Mouse (Mus musculus) forebrain, embryonic 16.5 days (tissue): ENCODE data around the gene Mrpl49. TPM values are rescaled to one million over a fixed set of nuclear protein-coding genes. Genes with fewer than 3 reads are reported as not detected.

ENCODE experiments used
- ATAC-seq: fragments of 200-750 bp; cut with Nextera tagmentation; 2 replicates; pipeline ENCODE4 v1.8.0; 2017; ENCODE audit warnings: mild to moderate bottlenecking, moderate library complexity
- H3K27ac ChIP-seq: fragments of 300-500 bp; sonication (generic); 2 replicates; pipeline ENCODE4 v1.5.1; 2014; ENCODE audit warnings: low read length, control low read depth
- H3K27me3 ChIP-seq: fragments of 300-500 bp; sonication (generic); replicated peaks from 2 replicates; pipeline ENCODE4 v1.6.1; 2014; ENCODE audit warnings: low read length; ENCODE audit not compliant: control insufficient read depth, insufficient read depth
- H3K36me3 ChIP-seq: fragments of 300-500 bp; sonication (generic); 2 replicates; pipeline ENCODE4 v1.6.1; 2014; ENCODE audit not compliant: control insufficient read depth, insufficient read depth
- H3K4me1 ChIP-seq: fragments of 300-500 bp; sonication (generic); replicated peaks from 2 replicates; pipeline ENCODE4 v1.6.1; 2014; ENCODE audit warnings: low read length; ENCODE audit not compliant: control insufficient read depth, insufficient read depth
- H3K4me2 ChIP-seq: fragments of 300-500 bp; sonication (generic); 2 replicates; pipeline ENCODE4 v1.6.1; 2014; ENCODE audit warnings: mild to moderate bottlenecking, low read length, control low read depth
- H3K4me3 ChIP-seq: fragments of 300-500 bp; sonication (generic); replicated peaks from 2 replicates; pipeline ENCODE4 v1.5.1; 2014; ENCODE audit warnings: mild to moderate bottlenecking, low read length, control low read depth
- H3K9ac ChIP-seq: fragments of 300-500 bp; sonication (generic); replicated peaks from 2 replicates; pipeline ENCODE4 v1.6.1; 2014; ENCODE audit warnings: low read depth, low read length, control low read depth
- H3K9me3 ChIP-seq: fragments of 300-500 bp; sonication (generic); 2 replicates; pipeline ENCODE4 v1.6.1; 2016; ENCODE audit warnings: low read length; ENCODE audit not compliant: control insufficient read depth
- WGBS: fragments of 180-500 bp; shearing (Covaris S2); extraction: QIAGEN DNeasy Blood & Tissue Kit; methylation state at CpG from one replicate; pipeline ENCODE4 v1.1.7; 2014; 5-methylcytosine and 5-hydroxymethylcytosine counted together
- microRNA-seq: library from miRNA; unstranded; fragments of <30 nt; microRNA quantifications from one replicate; pipeline ENCODE4, GENCODE M21; 2017
- polyA plus RNA-seq: library from polyadenylated mRNA; unstranded; fragments of >200 nt; fragmentation: Nextera tagmentation; extraction: Ambion mirVana; gene quantifications from 2 replicates; pipeline ENCODE4 v1.2.1, GENCODE M21; 2015

Gene Mrpl49
- polyA plus RNA-seq, 1 experiment from 2014 or later, result 65.0 TPM

DNA sequence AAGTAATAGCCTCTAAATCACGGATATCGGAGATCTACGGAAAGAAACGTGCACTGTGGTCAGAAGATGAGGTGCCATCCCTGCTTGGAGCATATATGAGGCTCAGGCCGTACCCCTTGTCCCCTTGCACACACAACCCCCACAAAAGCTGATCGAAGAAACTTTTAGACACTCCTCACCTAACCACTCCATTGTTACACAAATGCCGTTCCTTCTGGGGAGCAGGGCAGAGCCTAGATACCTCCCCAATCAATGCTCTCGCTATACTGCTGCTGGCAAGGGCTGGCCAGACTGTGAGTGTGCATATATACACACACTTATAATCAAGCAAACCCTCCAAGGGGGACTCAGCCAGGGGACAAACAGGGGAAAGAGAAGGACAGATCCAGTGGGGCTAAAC lies 48.4 kb downstream of the Mrpl49 start:
- no peaks in the 10 kb centered on the region for H3K9me3 ChIP-seq
- no peaks in the 10 kb centered on the region for H3K36me3 ChIP-seq
- no peak overlapping the region for H3K4me3 ChIP-seq
- ATAC-seq, result no peak
- H3K27ac ChIP-seq, result no peak overlapping the region
- H3K4me2 ChIP-seq, result no peak overlapping the region
- no peak overlapping the region for H3K9ac ChIP-seq
- H3K27me3 ChIP-seq, result no peaks in the 10 kb centered on the region
- no peaks in the 10 kb centered on the region for H3K4me1 ChIP-seq
- WGBS, result 68% methylated on average over 8 of the region's 8 CpGs

DNA sequence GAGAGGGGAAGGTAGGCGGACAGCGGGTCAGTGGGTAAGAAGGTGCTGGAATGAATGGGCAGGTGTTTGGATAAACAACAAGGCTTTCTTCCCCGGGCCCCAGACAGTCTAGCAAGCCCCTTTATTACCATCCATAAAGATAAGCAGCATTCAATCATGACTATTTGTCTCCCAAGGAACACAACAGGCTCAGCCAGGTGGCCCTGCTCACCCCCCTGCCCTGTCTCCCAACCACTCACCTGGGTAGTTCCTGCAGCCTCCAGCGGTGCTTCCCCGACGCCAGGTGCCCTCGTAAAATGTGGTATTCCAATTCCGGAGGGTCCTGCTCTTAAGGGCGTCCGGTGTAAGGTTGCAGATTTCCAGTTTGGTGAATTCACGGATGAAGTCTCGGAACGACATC lies 50.6 kb downstream of the Mrpl49 start:
- WGBS, result 89% methylated on average over 13 of the region's 13 CpGs
- Histone ChIP-seq H3K4me2 (no peak overlapping the region), H3K27ac (no peak overlapping the region), H3K27me3 (no peaks in the 10 kb centered on the region), H3K4me3 (no peak overlapping the region), H3K9ac (no peak overlapping the region), H3K4me1 (no peaks in the 10 kb centered on the region), H3K9me3 (no peaks in the 10 kb centered on the region), H3K36me3 (no peaks in the 10 kb centered on the region)
- ATAC-seq, result no peak

DNA sequence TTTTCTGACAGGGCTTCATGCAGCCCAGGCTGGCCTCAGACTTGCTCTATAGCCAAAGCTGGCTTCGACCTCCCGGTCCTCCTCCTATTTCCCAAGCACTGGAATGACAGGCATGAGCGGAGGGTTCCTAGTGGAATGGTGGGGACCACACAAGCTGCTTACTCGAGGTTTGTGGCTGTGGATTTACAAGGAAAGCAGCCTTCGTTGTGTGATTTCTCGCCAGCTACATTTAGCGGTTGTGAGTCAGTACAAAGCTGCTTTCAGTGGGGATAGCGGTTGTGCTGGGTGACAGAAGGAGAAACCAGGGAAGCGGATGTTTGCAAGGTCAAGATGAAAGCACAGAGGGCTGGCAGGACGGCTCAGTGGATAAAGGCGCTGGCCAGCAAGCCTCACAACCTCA lies 52.0 kb downstream of the Mrpl49 start:
- ATAC-seq, result no peak
- no peak overlapping the region for H3K4me3 ChIP-seq
- no peak overlapping the region for H3K4me2 ChIP-seq
- no peaks in the 10 kb centered on the region for H3K9me3 ChIP-seq
- H3K4me1 ChIP-seq, result no peaks in the 10 kb centered on the region
- H3K27me3 ChIP-seq, result no peaks in the 10 kb centered on the region
- H3K36me3 ChIP-seq, result no peaks in the 10 kb centered on the region
- no peak overlapping the region for H3K27ac ChIP-seq
- no peak overlapping the region for H3K9ac ChIP-seq
- WGBS, result 56% methylated on average over 11 of the region's 11 CpGs

Small RNAs within 50 kb of the gene (microRNA-seq; reads per million reads assigned to microRNA genes)
- gene Mir6988, result 1.7 reads per million

Other genes starting within 250 kb of the Mrpl49 start
- gene Frmd8, start 182.5 kb downstream of the Mrpl49 start, polyA plus RNA-seq, result 20.9 and 21.5 TPM in 2 replicates
- gene Slc25a45, start 180.0 kb downstream of the Mrpl49 start, polyA plus RNA-seq, result 1.5 and 2.0 TPM in 2 replicates
- gene Tigd3, start 163.6 kb downstream of the Mrpl49 start, polyA plus RNA-seq, result 11.0 and 13.7 TPM in 2 replicates
- 124 and 126 TPM in 2 replicates for gene Dpf2, start 144.8 kb downstream of the Mrpl49 start, polyA plus RNA-seq
- 11.1 and 12.4 TPM in 2 replicates for gene Cdc42ep2, start 133.0 kb downstream of the Mrpl49 start, polyA plus RNA-seq
- gene Pola2, start 93.6 kb downstream of the Mrpl49 start, polyA plus RNA-seq, result 31.9 and 34.2 TPM in 2 replicates
- not detected in 2 replicates for gene Slc22a20, start 71.6 kb downstream of the Mrpl49 start, polyA plus RNA-seq
- gene Capn1, start 41.9 kb downstream of the Mrpl49 start, polyA plus RNA-seq, result 1.3 and 2.2 TPM in 2 replicates
- gene Syvn1, start 11.2 kb downstream of the Mrpl49 start, polyA plus RNA-seq, result 22.6 and 30.3 TPM in 2 replicates
- gene Fau, start 59 bp upstream of the Mrpl49 start, polyA plus RNA-seq, result 493 and 512 TPM in 2 replicates
- gene Znhit2, start 3.4 kb upstream of the Mrpl49 start, polyA plus RNA-seq, result 30.1 and 31.0 TPM in 2 replicates
- gene Tm7sf2, start 10.6 kb upstream of the Mrpl49 start, polyA plus RNA-seq, result 34.0 and 41.3 TPM in 2 replicates
- 85.9 and 88.5 TPM in 2 replicates for gene Vps51, start 19.4 kb upstream of the Mrpl49 start, polyA plus RNA-seq
- not detected in 2 replicates for gene Tmem262, start 22.2 kb upstream of the Mrpl49 start, polyA plus RNA-seq
- gene Gm28374, start 24.5 kb upstream of the Mrpl49 start, polyA plus RNA-seq, result 2.1 and 3.1 TPM in 2 replicates
- gene Zfpl1, start 27.2 kb upstream of the Mrpl49 start, polyA plus RNA-seq, result 83.3 and 85.7 TPM in 2 replicates
- 16.5 and 16.7 TPM in 2 replicates for gene Cdca5, start 27.2 kb upstream of the Mrpl49 start, polyA plus RNA-seq
- not detected in 2 replicates for gene AC131692.1, start 36.6 kb upstream of the Mrpl49 start, polyA plus RNA-seq
- 0.35 and 0.58 TPM in 2 replicates for gene Naaladl1, start 48.0 kb upstream of the Mrpl49 start, polyA plus RNA-seq
- gene Sac3d1, start 60.9 kb upstream of the Mrpl49 start, polyA plus RNA-seq, result 46.4 and 50.5 TPM in 2 replicates
- 40.3 and 50.1 TPM in 2 replicates for gene Snx15, start 70.5 kb upstream of the Mrpl49 start, polyA plus RNA-seq
- not detected in 2 replicates for gene Batf2, start 83.2 kb upstream of the Mrpl49 start, polyA plus RNA-seq
- gene Arl2, start 83.8 kb upstream of the Mrpl49 start, polyA plus RNA-seq, result 69.9 and 92.6 TPM in 2 replicates
- not detected in 2 replicates for gene Majin, start 126.6 kb upstream of the Mrpl49 start, polyA plus RNA-seq
- not detected in 2 replicates for gene Gpha2, start 168.6 kb upstream of the Mrpl49 start, polyA plus RNA-seq
- gene Ppp2r5b, start 178.1 kb upstream of the Mrpl49 start, polyA plus RNA-seq, result 106 and 117 TPM in 2 replicates
- gene Atg2a, start 183.9 kb upstream of the Mrpl49 start, polyA plus RNA-seq, result 11.2 and 13.1 TPM in 2 replicates
- gene Ehd1, start 218.9 kb upstream of the Mrpl49 start, polyA plus RNA-seq, result 105 and 106 TPM in 2 replicates
- gene Cdc42bpg, start 248.7 kb upstream of the Mrpl49 start, polyA plus RNA-seq, result 0.52 and 1.1 TPM in 2 replicates